Mouse (Mus musculus) spleen, postnatal 10 days (tissue): Measurements from ENCODE around the gene Chd9.

Source experiments
- DNase-seq, 2 experiments: peaks; one replicate each; pipeline ENCODE4 v3.0.0; 2021 to 2022; ENCODE audit warnings: low spot score in 2 of 2

The Chd9 gene

DNA sequence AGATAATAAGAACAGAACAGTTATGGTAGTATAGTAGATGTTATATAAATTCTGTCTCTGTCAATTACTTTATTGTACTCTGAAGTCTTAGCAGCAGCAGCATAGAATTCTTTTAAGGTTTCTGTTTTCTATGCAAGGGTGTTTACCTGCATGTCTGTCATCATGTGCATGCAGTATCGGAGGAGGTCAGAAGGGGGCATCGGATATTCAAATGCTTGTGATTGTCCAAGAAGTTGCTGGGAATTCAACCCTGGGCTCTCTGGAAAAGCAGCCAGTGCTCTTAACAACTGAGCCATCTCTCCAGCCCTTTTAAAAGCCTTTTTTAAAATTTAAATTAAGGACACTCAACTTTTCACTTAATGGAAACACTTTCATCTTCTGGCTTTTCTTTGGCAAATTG, 251.5 kb downstream of the Chd9 start:
- DNase-seq, result no peak

- no peak for DNase-seq
Measured at GRCm38 (mm10) chr8:91081911-91082310, 253.8 kb downstream of the Chd9 start.

DNA sequence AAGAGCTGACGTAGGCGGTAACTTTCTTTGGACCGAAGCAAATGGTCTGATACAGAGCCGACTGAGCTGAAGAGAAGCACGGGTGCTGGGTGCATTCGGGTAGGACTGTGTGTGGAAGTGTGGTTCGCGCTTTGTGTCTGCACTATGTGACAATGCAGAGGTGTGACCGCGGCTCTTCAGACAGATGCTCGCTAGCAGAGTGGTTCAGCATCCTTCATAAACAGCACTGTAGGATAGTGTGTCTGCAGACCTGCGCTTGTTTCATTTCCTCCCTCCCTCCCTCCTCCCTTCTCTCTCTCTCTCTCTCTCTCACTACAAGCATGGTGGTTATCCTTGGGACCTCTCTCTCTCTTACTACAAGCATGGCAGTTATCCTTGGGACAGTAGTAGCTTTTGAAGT, 254.3 kb downstream of the Chd9 start:
- DNase-seq, result no peak

DNA sequence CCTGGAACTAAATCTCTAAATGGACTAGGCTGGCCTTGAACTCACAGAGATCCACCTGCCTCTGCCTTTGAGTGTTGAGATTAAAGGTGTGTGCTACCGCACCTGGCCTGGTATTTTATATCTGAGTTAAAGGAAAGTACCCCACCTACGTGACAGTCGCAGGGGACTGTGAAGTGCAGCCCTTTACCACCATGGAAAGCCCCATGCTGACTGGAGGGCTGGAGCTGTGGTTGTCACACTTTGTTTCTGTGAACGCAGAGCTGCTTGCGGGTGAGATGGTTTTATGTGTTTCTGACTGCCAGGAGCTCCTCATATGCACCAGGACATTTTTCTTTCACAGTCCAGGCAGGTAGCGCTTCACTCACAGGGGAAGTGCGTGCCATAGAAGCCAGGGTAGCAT, 260.3 kb downstream of the Chd9 start:
- DNase-seq, result no peak

DNA sequence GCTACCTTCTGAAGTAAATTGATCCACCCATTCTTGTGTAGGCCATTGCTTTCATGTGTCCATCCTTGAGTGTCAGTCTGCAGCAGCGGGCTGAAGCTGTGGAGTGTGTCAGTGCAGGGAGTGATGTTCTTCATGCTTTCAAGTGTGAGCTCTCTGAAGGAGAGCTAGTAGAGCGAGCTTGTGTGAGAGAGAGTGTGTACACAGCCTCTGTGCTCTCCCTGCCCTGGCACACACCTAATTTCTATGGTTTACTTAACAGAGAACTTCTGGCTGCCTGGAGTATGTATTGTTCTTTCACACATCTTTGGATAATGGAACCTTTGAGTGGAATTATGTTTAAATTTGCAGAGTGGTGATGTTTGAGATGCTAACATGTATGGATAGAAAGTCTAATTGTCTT, 261.4 kb downstream of the Chd9 start:
- DNase-seq, result no peak

GRCm38 (mm10) chr8:91094135-91094534, 266.0 kb downstream of the Chd9 start:
- no peak for DNase-seq

- DNase-seq, result no peak
Measured at GRCm38 (mm10) chr8:91098106-91098505, 270.0 kb downstream of the Chd9 start.
